Mouse (Mus musculus) retina, adult 2 months (tissue): Measurements from ENCODE around the gene Cadm1.

Experiments used
- DNase-seq: peaks from one replicate; pipeline ENCODE4 v3.0.0-alpha.2; 2012; ENCODE audit warnings: low read depth, low spot score

Gene Cadm1

GRCm38 (mm10) chr9:47661611-47662010 is 131.6 kb downstream of the Cadm1 start:
- DNase-seq = no peak

DNA sequence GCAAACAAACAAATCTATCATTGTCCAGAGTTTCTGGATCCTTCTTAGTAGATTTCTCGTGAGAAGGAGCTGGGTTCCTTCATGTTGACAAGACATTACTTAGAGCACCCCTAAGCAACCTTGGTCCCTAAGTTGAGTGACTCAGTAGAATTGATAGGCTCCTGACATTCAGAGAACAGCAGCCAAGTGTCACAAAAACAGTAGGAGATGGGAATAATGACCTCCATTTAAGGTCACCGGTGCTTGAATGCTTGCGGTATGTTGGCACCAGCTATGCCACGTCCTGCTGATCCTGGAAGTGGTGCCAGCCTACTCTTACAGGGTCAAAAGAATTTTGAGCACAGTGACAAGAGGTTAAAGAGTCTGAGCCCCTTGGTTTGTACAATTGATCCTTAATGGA is 139.2 kb downstream of the Cadm1 start:
- DNase-seq = no peak

DNA sequence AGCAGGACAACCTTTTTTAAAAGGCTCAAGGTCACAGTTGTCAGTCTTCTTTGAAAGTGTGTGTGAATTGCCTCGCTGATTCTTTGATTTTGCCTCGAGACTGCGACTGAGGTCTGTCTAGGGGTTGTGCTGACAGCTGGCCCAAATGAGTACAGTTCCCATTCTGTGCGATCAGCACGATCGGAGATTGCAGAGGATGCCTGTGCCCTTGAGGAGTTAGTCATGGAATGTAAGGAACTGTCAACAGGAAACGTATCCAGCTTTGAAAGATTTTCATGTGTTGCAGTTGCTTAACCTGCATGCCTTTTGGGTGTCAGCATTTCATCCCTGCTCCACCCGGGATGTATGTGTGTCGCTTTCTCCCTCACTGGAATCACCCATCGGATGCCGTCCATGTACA is 141.6 kb downstream of the Cadm1 start:
- DNase-seq = no peak

- DNase-seq = no peak
Observed at GRCm38 (mm10) chr9:47674766-47675713, 145.1 kb downstream of the Cadm1 start.

GRCm38 (mm10) chr9:47686881-47687280 is 156.9 kb downstream of the Cadm1 start:
- no peak for DNase-seq

DNA sequence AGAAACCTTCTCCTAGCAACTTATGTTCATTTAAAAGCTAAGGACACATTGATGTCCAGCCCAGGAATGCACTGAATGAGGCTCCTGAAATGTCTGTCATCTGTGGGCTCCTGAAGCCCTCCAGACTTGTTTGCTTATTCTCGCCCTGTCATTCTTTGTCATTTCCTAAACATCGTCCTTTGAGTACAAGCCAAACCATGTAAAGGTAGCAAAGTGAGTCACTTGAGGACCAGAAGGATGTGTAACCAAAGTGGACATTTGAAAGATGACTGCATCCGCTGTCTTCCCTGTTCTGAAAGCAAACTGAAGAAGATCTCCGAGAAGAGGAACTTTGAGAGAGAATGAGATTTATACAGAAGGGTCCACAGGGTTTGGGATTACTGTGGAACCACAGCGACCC is 157.6 kb downstream of the Cadm1 start:
- DNase-seq = no peak

DNA sequence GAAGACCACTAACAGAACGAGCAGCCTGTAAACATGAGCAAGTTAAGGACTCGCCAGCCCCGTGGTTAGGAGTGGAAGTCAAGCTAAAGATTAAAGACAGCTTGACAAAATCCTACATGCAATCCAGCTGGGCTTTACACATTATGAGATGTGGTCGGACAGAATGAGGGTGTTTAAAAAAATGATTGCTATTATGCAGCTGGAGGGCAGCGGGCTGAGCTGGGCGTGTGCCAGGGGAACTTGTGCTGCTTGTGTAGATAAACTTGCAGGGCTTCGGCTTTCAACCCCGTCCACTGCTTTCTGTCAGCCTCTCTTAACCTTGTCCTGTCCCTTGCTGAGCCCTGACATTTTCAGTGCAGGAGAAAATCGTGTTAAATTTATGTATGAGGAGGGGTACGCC is 158.3 kb downstream of the Cadm1 start:
- no peak for DNase-seq

- no peak for DNase-seq
Observed at GRCm38 (mm10) chr9:47692911-47693310, 162.9 kb downstream of the Cadm1 start.

GRCm38 (mm10) chr9:47699026-47699425 is 169.1 kb downstream of the Cadm1 start:
- peak; percentile 47 for DNase-seq

DNA sequence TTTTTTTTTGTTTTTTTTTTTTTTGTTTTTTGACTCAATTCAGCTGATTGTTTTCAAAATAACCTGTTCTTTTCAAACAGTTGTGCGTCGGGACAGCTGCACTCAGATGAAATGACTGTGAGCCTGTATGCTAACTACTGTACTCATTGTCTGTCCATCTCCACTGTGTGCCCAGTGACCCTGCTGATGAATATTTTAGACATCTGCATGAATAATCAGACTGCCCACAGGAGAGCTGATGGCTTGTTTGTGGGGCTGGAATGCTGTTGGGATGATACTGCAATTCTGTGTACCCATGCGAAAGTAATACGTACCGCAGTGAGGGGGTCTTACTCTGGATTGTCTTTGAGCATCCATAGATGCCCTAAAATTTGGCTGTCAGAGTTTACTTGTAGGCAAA is 170.0 kb downstream of the Cadm1 start:
- no peak for DNase-seq

- no peak for DNase-seq
Observed at GRCm38 (mm10) chr9:47703026-47703876, 173.3 kb downstream of the Cadm1 start.

DNA sequence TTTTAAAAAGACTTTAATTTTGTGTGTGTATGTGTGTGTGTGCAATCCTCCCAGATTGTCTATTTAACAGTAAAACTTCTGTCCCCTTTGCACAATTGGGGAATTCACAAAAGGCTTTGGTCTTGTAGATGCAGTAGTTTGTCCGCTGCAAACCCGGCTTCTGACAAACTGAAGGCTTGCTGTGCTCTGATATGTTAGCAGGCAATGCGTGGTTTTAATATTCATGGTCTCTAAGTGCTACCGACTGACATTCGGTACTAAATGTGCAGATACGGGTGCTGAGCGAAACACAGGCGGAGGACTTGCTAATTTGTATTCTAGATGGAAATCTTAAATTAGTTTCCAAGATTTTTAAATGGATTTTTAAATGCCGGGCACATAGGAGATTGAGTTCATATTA is 176.4 kb downstream of the Cadm1 start:
- no peak for DNase-seq

GRCm38 (mm10) chr9:47707326-47707725 is 177.4 kb downstream of the Cadm1 start:
- no peak for DNase-seq

- DNase-seq = peak; percentile 71
Observed at GRCm38 (mm10) chr9:47708299-47708698, 178.3 kb downstream of the Cadm1 start.

DNA sequence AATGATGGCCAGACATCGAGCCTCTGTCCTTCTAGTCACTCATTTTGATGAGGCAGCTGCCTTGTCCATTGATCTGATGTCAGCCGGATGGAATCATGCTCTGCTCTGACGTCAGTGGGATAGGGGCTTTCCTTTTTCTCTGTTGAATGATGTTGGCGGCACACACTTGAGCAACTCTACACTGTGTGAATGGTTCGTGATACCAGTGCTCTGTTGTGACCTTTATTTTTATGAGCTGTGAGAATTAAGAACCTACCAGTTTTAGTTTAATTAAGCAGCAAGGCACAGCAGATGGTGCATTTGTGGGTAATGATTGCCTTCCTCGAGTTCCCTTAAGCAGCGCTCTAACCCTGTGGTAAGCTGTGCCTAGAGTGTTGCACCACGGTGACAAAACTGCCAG is 181.0 kb downstream of the Cadm1 start:
- no peak for DNase-seq

DNA sequence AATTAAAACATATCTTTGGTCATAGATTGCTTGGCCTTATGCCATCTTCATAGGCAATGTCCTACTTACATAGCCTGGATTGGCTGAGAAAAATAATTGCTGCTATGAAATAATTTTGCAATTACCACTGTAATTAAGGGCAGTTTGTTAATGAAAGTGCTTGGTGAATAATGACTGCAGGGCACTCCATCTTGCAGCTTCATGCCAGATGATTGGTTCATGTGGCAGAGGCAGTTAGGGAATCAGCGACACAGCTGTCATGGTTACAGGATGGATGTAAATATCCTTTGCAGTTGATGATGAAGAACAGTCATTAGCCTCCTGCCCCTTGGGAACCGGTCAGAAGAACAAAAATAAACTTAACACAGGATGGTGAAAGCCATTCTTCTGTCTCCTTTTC is 184.6 kb downstream of the Cadm1 start:
- no peak for DNase-seq

DNA sequence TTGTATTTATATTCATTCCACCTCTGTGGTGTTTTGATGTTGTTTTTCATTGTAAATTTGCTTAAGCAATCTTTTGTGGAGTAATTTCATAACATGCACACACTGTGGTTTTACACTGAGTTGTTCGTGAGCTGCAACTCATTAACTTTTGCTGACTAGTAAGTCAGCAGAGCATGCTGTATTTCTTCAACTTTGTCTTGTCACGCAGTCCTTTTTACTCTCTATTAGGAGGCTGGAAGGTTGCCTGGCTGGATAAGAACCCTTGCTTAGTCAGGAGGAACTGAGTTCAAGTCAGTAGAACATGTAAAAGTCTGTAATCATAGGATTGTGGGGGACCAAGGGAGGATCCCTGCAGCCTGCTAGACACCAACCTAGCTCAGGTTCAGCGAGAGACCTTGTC is 185.4 kb downstream of the Cadm1 start:
- DNase-seq = no peak

DNA sequence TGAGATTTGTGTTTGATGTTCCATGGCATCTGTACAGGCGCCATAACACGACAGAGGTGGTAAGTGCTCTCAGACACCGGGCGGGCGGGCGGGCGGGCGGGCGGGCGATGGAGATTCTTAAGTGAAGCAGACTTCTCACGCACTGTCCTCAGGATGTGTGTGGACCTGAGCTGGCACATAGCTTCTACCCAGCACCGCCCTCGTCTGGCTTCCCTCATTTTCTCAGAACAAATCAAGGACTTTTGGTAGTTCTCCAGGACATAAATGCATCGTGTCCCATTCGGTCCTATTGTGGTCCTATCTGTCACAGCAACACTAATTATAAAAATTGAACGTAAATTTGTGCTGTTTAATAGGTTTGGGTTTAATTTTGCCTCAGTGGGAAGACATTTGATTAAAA is 186.9 kb downstream of the Cadm1 start:
- no peak for DNase-seq

- no peak for DNase-seq
Observed at GRCm38 (mm10) chr9:47727611-47728010, 197.6 kb downstream of the Cadm1 start.

DNA sequence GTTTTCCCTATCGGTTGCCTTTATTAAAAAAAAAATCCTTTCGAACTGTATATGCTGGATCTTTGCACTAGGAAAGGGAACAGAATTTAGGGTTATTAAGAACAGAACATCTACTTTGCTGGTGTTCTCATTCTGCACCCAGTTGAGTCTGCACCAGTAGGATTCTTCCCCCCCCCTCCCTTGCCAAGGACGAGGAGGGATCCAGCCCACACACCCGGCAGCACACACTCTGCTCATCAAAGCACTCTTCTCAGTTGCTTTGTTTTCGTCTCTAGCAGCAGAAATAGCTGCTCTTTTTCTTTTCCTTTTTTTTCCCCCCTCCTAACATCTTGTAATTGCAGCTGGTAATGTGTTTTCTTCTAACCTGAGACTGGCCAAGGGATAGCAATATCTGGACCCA is 198.9 kb downstream of the Cadm1 start:
- no peak for DNase-seq

- DNase-seq = no peak
Observed at GRCm38 (mm10) chr9:47730247-47730646, 200.3 kb downstream of the Cadm1 start.

DNA sequence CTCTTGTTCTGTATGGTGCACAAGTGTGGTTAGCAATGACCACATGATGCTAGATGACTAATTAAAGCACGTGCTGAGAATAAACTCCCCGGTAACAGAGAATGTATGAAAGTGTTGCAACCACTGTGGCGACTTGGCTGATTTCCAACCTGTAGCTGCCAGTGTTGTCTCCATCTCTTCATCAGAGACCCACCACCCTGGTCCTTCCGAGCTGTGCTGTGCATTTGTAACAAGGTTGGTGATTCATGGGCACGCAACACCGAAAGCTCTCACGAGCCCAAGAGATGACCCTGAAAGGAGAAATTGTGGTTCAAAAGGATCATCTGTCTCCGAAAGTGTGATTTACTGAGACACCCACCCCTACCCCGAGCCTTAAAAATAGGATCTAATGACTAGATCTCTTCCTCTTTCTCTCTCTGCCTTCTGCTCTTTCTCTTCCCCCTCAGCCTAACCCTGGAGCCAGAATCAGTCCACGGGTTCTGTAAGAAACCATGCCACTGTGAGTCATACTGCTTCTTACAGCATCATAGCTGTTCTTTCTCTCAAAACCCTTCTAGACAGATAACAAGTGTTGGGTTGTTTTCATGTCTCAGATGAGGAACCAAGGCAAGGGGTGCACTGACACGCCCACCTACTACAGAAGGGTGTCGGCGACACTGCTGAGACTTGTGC is 203.9 kb downstream of the Cadm1 start:
- DNase-seq = no peak
